Mouse (Mus musculus) cerebellum, adult 9-11 months (tissue): ENCODE results near the gene Igfbpl1.

Experiments used
- DNase-seq: peaks from one replicate; pipeline ENCODE4 v3.0.0; 2022

Gene Igfbpl1

GRCm38 (mm10) chr4:45821995-45822394, 4.7 kb downstream of the Igfbpl1 start:
- no peak for DNase-seq

- no peak for DNase-seq
Measured at GRCm38 (mm10) chr4:45820074-45820830, 6.5 kb downstream of the Igfbpl1 start.

- DNase-seq: no peak
Measured at GRCm38 (mm10) chr4:45819208-45819931, 7.4 kb downstream of the Igfbpl1 start.

GRCm38 (mm10) chr4:45818814-45819207, 7.9 kb downstream of the Igfbpl1 start:
- DNase-seq: no peak

GRCm38 (mm10) chr4:45815542-45815941, 11.2 kb downstream of the Igfbpl1 start:
- peak; percentile 10 for DNase-seq

- no peak for DNase-seq
Measured at GRCm38 (mm10) chr4:45811250-45811649, 15.5 kb downstream of the Igfbpl1 start.

- no peak for DNase-seq
Measured at GRCm38 (mm10) chr4:45808034-45808433, 18.7 kb downstream of the Igfbpl1 start.

- no peak for DNase-seq
Measured at GRCm38 (mm10) chr4:45802900-45803299, 23.8 kb downstream of the Igfbpl1 start.

- DNase-seq: no peak
Measured at GRCm38 (mm10) chr4:45799956-45800537, 26.7 kb downstream of the Igfbpl1 start.

GRCm38 (mm10) chr4:45798964-45799363, 27.8 kb downstream of the Igfbpl1 start, which contains the start of gene Aldh1b1:
Gene Aldh1b1, plus strand, starts transcription at chr4:45799022.
- peak; percentile 15 for DNase-seq

GRCm38 (mm10) chr4:45796760-45797159, 30.0 kb downstream of the Igfbpl1 start:
- no peak for DNase-seq

- DNase-seq: no peak
Measured at GRCm38 (mm10) chr4:45795191-45795811, 31.4 kb downstream of the Igfbpl1 start.

GRCm38 (mm10) chr4:45790018-45790417, 36.7 kb downstream of the Igfbpl1 start:
- DNase-seq: no peak

GRCm38 (mm10) chr4:45789263-45789958, 37.3 kb downstream of the Igfbpl1 start:
- peak; percentile 82 for DNase-seq

- no peak for DNase-seq
Measured at GRCm38 (mm10) chr4:45788446-45789081, 38.2 kb downstream of the Igfbpl1 start.

- DNase-seq: no peak
Measured at GRCm38 (mm10) chr4:45786674-45787073, 40.0 kb downstream of the Igfbpl1 start.

- no peak for DNase-seq
Measured at GRCm38 (mm10) chr4:45785959-45786358, 40.8 kb downstream of the Igfbpl1 start.

GRCm38 (mm10) chr4:45783671-45784070, 43.1 kb downstream of the Igfbpl1 start:
- DNase-seq: no peak

- DNase-seq: peak; percentile 32
Measured at GRCm38 (mm10) chr4:45771619-45772018, 55.1 kb downstream of the Igfbpl1 start.

GRCm38 (mm10) chr4:45771173-45771572, 55.5 kb downstream of the Igfbpl1 start:
- DNase-seq: no peak

- no peak for DNase-seq
Measured at GRCm38 (mm10) chr4:45770638-45771033, 56.1 kb downstream of the Igfbpl1 start.
